Mouse (Mus musculus): ENCODE measurements around the gene H2afv. TPM values are rescaled to one million over a fixed set of nuclear protein-coding genes. Genes with fewer than 3 reads are reported as not detected.
A peak's percentile ranks its signal among the peaks of the same experiment; 100 is the strongest.
"Not testable (repeated sequence)": the region's sequence is repeated elsewhere in the genome, so short reads cannot be mapped to it uniquely, and the experiment has no call there.

The H2afv gene
- polyA plus RNA-seq, 1 experiment from 2014 or later: 425 TPM

DNA sequence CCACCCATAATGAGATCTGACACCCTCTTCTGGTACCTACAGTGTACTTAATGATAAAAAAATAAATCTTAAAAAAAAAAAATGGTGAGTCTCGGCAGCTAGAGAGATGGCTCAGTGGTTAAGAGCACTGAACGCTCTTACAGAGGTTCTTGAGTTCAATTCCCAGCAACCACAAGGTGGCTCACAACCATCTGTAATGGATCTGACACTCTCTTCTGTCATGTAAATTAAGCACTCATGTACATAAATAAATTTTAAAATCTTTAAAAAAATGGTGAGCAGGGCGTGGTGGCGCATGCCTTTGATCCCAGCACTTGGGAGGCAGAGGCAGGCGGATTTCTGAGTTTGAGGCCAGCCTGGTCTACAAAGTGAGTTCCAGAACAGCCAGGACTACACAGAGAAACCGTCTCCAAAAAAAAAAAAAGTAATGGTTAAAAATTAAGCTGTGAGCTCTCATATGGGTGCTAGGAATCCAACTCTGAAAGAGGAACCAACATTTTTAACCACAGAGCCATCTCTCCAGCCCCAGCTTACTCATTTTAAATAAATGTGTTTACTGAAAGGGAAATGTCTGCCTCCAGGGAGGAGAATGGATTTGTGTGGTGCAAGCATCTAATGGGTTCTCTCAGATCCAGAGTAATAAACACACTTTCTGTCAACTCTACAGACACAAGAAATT is 19.1 kb upstream of the H2afv start:
- no peak for ATAC-seq (ENCODE audit: insufficient read depth, low FRiP score, low read depth)
- no peaks in the 10 kb centered on the region for H3K27me3 ChIP-seq (replicated peaks)
- no peak overlapping the region for H3K4me2 ChIP-seq
- H3K9me3 ChIP-seq: no peaks in the 10 kb centered on the region
- H3K9ac ChIP-seq: no peak overlapping the region
- peaks cover 16% of the 10 kb centered on the region for H3K36me3 ChIP-seq
- 86% methylated on average over 6 of the region's 6 CpGs for WGBS
- H3K27ac ChIP-seq: no peak overlapping the region
- no peak overlapping the region for H3K4me3 ChIP-seq (replicated peaks)
- no peaks in the 10 kb centered on the region for H3K4me1 ChIP-seq

DNA sequence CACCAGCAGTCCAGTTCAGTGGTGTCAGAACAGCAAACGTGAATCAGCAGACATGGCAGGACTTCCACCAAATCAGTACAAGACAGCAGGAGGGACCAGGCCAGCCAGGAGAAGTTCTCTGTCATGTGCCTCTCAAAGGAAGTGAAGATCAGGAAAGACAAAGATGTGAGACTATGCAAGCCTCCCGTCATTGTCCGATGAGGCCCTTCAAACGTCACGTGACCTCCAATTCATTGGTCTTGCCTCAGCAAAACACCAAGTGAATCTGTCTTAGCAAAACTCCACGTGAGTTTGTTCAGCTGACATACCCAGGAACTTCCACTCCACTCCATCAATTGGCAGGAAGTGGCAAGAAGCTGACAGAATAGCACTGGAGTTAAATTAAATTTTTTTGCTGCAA is 11.8 kb upstream of the H2afv start:
- no peak overlapping the region for H3K27ac ChIP-seq
- no peak overlapping the region for H3K4me3 ChIP-seq (replicated peaks)
- H3K27me3 ChIP-seq (replicated peaks): no peaks in the 10 kb centered on the region
- H3K9me3 ChIP-seq: no peaks in the 10 kb centered on the region
- no peak for ATAC-seq (ENCODE audit: insufficient read depth, low FRiP score, low read depth)
- 76% methylated on average over 6 of the region's 6 CpGs for WGBS
- H3K4me2 ChIP-seq: no peak overlapping the region
- H3K36me3 ChIP-seq: no peaks in the 10 kb centered on the region
- H3K4me1 ChIP-seq: no peaks in the 10 kb centered on the region
- H3K9ac ChIP-seq: no peak overlapping the region

DNA sequence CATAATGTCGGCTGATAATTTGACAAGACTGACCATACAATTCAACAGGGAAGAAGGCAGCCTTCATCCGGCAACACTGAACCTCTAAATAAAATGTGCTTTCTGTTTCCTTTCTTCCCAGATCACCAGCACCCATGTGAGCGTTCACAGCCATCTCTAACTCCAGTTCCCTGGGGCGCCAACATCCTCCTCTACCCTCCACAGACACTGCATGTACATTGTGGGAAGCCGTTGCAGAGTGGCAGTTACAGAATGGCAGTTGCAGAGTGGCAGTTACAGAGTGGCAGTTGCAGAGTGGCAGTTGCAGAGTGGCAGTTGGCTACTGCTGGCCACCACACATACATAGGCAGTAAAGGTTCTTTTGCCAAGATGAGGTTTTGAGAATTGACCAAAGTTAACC is 3.9 kb upstream of the H2afv start:
- WGBS: 93% methylated on average over 5 of the region's 5 CpGs
- H3K27me3 ChIP-seq (replicated peaks); H3K9ac ChIP-seq; H3K36me3 ChIP-seq; H3K4me2 ChIP-seq; H3K9me3 ChIP-seq; ATAC-seq (ENCODE audit: insufficient read depth, low FRiP score, low read depth); H3K4me3 ChIP-seq (replicated peaks); H3K4me1 ChIP-seq; H3K27ac ChIP-seq: not testable (repeated sequence)

DNA sequence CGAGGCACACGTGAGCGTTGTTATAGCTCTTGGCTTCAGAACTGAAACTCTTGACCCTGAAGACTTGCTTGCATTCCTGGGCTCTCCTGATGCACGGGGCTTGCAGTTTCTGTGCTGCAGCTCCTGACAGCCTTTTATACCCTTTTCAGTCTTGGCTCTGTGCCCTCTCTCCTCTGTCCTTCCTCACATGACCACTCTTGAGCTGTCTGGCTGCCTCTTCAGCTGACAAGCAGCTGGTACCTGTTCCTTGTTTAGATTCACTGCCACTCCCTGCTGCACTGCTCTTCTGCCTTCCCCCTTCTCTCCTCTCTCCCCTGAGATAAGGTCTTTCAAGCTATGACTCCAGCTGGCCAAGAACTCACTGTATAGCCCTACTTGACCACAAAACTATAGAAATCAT is 3.2 kb upstream of the H2afv start:
- no peak for ATAC-seq (ENCODE audit: insufficient read depth, low FRiP score, low read depth)
- H3K4me2 ChIP-seq: no peak overlapping the region
- WGBS: 72% methylated on average over 4 of the region's 4 CpGs
- no peak overlapping the region for H3K27ac ChIP-seq
- H3K36me3 ChIP-seq: no peaks in the 10 kb centered on the region
- H3K4me1 ChIP-seq: 0 out of 2 replicates have a peak, but pooled peaks cover 4% of the 10 kb centered on the region
- no peak overlapping the region for H3K9ac ChIP-seq
- no peaks in the 10 kb centered on the region for H3K27me3 ChIP-seq (replicated peaks)
- no peaks in the 10 kb centered on the region for H3K9me3 ChIP-seq
- H3K4me3 ChIP-seq (replicated peaks): no peak overlapping the region

DNA sequence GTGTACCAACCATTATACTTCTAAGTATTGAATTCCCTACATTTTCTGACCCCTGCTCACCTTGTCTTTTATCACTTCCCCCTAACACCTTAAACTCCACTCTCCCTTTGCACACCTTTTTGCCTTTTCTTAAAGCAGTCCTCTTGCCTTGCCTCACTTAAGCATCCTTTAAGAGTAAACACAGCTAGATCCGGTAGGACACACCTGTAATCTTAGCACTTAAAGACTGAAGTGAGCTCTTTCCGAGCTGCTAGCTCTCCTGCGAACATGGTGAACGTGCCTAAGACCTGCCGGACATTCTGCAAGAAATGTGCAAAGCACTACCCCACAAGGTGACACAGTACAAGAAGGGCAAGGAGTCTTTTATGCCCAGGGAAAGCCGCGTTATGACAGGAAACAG is 1.7 kb upstream of the H2afv start:
- H3K27ac ChIP-seq: no peak overlapping the region
- no peaks in the 10 kb centered on the region for H3K27me3 ChIP-seq (replicated peaks)
- ATAC-seq (ENCODE audit: insufficient read depth, low FRiP score, low read depth): no peak
- no peak overlapping the region for H3K9ac ChIP-seq
- H3K4me1 ChIP-seq: 0 out of 2 replicates have a peak, but pooled peaks cover 4% of the 10 kb centered on the region
- no peaks in the 10 kb centered on the region for H3K9me3 ChIP-seq
- H3K4me3 ChIP-seq (replicated peaks): no peak overlapping the region
- H3K36me3 ChIP-seq: no peaks in the 10 kb centered on the region
- no peak overlapping the region for H3K4me2 ChIP-seq
- 83% methylated on average over 7 of the region's 7 CpGs for WGBS

DNA sequence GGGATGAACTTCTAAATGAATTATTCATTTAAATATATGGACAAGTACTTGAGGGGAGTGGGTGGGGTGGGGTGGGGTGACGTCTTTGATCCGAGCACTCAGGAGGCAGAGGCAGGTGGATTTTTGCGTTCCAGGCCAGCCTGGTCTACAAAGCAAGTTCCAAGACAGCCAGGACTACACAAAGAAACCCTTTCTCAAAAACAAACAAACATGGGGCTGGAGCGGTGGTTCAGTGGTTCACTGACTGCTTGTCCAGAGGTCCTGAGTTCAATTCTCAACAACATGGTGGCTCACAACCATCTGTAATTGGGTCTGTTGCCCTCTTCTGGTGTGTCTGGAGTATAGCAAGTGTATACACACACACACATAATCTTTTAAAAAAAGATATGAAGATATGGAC is 1.2 kb upstream of the H2afv start:
- H3K36me3 ChIP-seq: no peaks in the 10 kb centered on the region
- ATAC-seq (ENCODE audit: insufficient read depth, low FRiP score, low read depth): no peak
- no peaks in the 10 kb centered on the region for H3K27me3 ChIP-seq (replicated peaks)
- H3K27ac ChIP-seq: no peak overlapping the region
- 77% methylated on average over 4 of the region's 4 CpGs for WGBS
- H3K4me3 ChIP-seq (replicated peaks): no peak overlapping the region
- H3K9ac ChIP-seq: no peak overlapping the region
- H3K9me3 ChIP-seq: no peaks in the 10 kb centered on the region
- peak overlapping the region; percentile 49; the same call in 1 of the 2 replicates for H3K4me2 ChIP-seq
- H3K4me1 ChIP-seq: 0 out of 2 replicates have a peak, but pooled peaks cover 4% of the 10 kb centered on the region

DNA sequence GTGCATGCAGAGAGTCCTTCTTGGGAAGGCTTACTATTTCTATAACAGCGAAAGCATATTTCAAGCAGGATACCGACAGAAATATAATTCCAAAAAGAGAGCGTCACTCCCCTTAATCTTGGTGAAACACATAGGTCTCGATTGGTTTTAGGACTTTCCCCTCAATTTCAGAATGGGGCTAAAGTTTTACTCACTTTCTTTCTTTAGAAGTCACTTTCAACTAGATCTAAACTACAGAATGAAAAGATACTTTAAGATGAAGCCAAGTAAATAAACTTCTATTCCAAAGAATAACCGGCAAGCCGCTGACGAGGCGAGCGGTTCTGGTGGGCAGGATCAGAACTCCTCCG is 541 bp downstream of the H2afv start:
- WGBS: 1% methylated on average over 10 of the region's 10 CpGs
- peak overlapping the region; percentile 87 for H3K27ac ChIP-seq
- peak overlapping the region; percentile 62 for H3K4me2 ChIP-seq
- H3K27me3 ChIP-seq (replicated peaks): no peaks in the 10 kb centered on the region
- no peaks in the 10 kb centered on the region for H3K36me3 ChIP-seq
- H3K9ac ChIP-seq: peak overlapping the region; percentile 37; the same call in 1 of the 2 replicates
- peak overlapping the region; percentile 64 for H3K4me3 ChIP-seq (replicated peaks)
- no peaks in the 10 kb centered on the region for H3K9me3 ChIP-seq
- ATAC-seq (ENCODE audit: insufficient read depth, low FRiP score, low read depth): no peak
- 0 out of 2 replicates have a peak, but pooled peaks cover 4% of the 10 kb centered on the region for H3K4me1 ChIP-seq

DNA sequence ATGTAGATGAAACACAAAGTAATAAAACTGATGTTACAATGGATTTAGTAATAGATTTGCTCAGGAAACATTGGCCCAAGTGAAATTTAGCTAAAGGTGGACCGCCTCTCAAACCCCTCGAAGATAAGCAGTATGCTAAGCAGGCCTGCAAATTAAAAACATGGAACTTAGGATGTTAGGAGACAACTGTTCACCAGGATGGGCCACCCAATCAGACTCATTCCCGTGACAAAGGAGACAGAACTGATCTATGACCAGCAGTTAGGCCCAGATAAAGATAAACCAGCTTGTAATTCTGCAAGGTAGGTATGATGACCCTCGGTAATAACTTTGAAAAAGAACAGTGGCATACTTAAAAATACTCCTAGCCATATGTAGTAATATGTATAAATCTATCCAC is 1.1 kb downstream of the H2afv start:
- Histone ChIP-seq H3K4me1 (0 out of 2 replicates have a peak, but pooled peaks cover 4% of the 10 kb centered on the region), H3K4me2 (peak overlapping the region; percentile 62), H3K4me3 (replicated peaks) (peak overlapping the region; percentile 64), H3K36me3 (no peaks in the 10 kb centered on the region), H3K9me3 (no peaks in the 10 kb centered on the region), H3K27ac (peak overlapping the region; percentile 87; the same call in 1 of the 2 replicates), H3K9ac (peak overlapping the region; percentile 37; the same call in 1 of the 2 replicates), H3K27me3 (replicated peaks) (no peaks in the 10 kb centered on the region)
- no peak for ATAC-seq (ENCODE audit: insufficient read depth, low FRiP score, low read depth)
- 36% methylated on average over 4 of the region's 4 CpGs for WGBS

DNA sequence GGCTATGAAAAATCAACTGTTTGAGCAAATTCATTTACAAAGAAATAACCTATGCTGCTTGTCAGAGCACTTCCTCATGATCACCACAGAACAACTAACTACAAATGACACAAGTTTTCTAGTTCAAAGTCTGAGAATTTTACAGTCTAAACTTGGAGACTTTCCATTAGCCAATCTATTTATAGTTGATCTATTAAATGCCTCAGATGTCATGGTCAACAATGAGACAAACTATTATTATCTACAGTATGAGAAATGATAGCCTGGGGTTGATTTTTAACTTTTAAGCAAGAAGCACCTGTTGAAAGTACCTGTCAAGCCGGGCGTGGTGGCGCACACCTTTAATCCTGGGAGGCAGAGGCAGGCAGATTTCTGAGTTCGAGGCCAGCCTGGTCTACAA is 1.7 kb downstream of the H2afv start:
- no peak overlapping the region for H3K4me3 ChIP-seq (replicated peaks)
- no peak overlapping the region for H3K27ac ChIP-seq
- H3K9ac ChIP-seq: no peak overlapping the region
- H3K36me3 ChIP-seq: no peaks in the 10 kb centered on the region
- no peak for ATAC-seq (ENCODE audit: insufficient read depth, low FRiP score, low read depth)
- WGBS: 95% methylated on average over 4 of the region's 4 CpGs
- H3K4me1 ChIP-seq: 0 out of 2 replicates have a peak, but pooled peaks cover 4% of the 10 kb centered on the region
- no peaks in the 10 kb centered on the region for H3K9me3 ChIP-seq
- H3K27me3 ChIP-seq (replicated peaks): no peaks in the 10 kb centered on the region
- peak overlapping the region; percentile 62; the same call in 1 of the 2 replicates for H3K4me2 ChIP-seq

DNA sequence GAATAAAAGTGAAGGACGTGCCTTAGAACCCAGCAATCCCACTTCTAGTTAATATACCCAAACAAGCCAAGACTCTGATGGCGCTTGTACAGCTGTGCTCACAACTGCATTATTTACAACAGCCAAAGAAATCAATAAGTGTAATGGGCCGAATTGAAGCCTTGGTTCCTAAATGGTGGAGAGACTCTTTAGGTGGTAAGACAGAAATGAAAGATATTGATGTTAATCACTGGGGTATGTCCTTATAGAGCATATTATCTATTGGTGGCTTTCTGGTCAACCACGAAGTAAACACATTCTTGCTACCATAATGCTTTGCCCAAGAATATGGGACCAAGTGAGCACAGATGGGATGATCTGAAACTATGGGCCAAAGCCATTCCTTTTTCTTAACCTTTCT is 4.1 kb downstream of the H2afv start:
- H3K27ac ChIP-seq: no peak overlapping the region
- no peak overlapping the region for H3K4me3 ChIP-seq (replicated peaks)
- no peaks in the 10 kb centered on the region for H3K27me3 ChIP-seq (replicated peaks)
- H3K4me1 ChIP-seq: 0 out of 2 replicates have a peak, but pooled peaks cover 4% of the 10 kb centered on the region
- no peak overlapping the region for H3K9ac ChIP-seq
- no peaks in the 10 kb centered on the region for H3K9me3 ChIP-seq
- WGBS: 89% methylated on average over 4 of the region's 4 CpGs
- ATAC-seq (ENCODE audit: insufficient read depth, low FRiP score, low read depth): no peak
- H3K4me2 ChIP-seq: no peak overlapping the region
- H3K36me3 ChIP-seq: peaks cover 14% of the 10 kb centered on the region; the same call in 1 of the 2 replicates

DNA sequence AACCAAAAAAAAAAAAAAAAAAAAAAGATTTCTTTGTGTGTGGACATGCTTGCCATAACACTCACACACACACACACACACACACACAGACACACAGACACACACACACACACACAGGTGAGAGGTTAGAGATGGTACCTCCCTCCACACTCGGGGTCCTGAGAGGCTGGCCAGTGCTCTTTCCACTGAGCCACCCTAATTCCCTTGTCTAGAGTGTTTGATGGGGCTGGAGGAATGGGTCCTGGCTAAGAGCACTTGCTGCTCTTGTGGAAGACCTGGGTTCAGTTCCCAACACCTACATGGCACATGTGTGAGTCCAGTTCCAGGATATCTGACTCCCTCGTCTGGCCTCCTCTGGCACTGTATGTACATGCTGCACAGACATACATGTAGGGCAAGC is 6.6 kb downstream of the H2afv start:
- WGBS: 96% methylated on average over 2 of the region's 2 CpGs

DNA sequence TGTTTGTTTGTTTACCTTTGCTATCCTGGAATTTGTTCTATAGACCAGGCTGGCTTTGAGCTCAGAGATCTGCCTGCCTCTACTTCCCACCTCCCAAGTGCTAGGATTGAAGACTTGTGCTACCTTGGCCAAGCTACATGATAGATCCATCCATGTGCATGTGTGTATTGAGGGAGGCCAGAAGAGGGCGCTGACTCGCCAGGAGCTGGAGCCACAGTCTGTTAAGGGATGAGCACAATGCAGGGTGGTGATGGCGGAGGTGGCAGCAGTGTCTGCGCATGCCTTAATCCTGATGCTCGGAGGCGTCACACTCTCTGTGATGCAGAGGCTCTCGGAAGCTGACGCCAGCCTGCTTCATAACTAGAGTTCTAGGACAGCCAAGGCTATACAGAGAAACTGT is 7.8 kb downstream of the H2afv start:
- H3K9ac ChIP-seq: no peak overlapping the region
- 71% methylated on average over 8 of the region's 8 CpGs for WGBS
- H3K4me2 ChIP-seq: no peak overlapping the region
- H3K9me3 ChIP-seq: no peaks in the 10 kb centered on the region
- H3K4me1 ChIP-seq: no peaks in the 10 kb centered on the region
- ATAC-seq (ENCODE audit: insufficient read depth, low FRiP score, low read depth): no peak
- peaks cover 33% of the 10 kb centered on the region for H3K36me3 ChIP-seq
- no peaks in the 10 kb centered on the region for H3K27me3 ChIP-seq (replicated peaks)
- no peak overlapping the region for H3K27ac ChIP-seq
- no peak overlapping the region for H3K4me3 ChIP-seq (replicated peaks)

More for the DNA sequence above, 6.6 kb downstream of the H2afv start:
- no peak overlapping the region for H3K27ac ChIP-seq
- no peak overlapping the region for H3K4me3 ChIP-seq (replicated peaks)
- H3K36me3 ChIP-seq: peaks cover 23% of the 10 kb centered on the region; the same call in 1 of the 2 replicates
- no peak overlapping the region for H3K4me2 ChIP-seq
- H3K9ac ChIP-seq: no peak overlapping the region
- H3K27me3 ChIP-seq (replicated peaks): no peaks in the 10 kb centered on the region
- no peaks in the 10 kb centered on the region for H3K9me3 ChIP-seq
- ATAC-seq (ENCODE audit: insufficient read depth, low FRiP score, low read depth): no peak
- H3K4me1 ChIP-seq: no peaks in the 10 kb centered on the region
